8 mouse cellular contexts compared by ENCODE assay signal in genomic region chr2:152413158-152413764, GRCm38 (mm10). TPM values are rescaled to one million over a fixed set of nuclear protein-coding genes. Genes with fewer than 3 reads are reported as not detected.
DNase-seq lines count a peak whose midpoint lies in the region; ATAC-seq lines count a peak whose summit lies in the region.

No protein-coding gene starts in this region.

- WGBS in forebrain, embryonic 16.5 days = under 1% methylated on average over 21 of the region's 21 CpGs
- WGBS in limb, embryonic 10.5 days = 3% methylated on average over 21 of the region's 21 CpGs

- H3K9me3 ChIP-seq in megakaryocyte, embryonic 14.5 days = peaks cover 50% of the 10 kb centered on the region
- peaks cover 3% of the 10 kb centered on the region; the same call in 1 of the 2 replicates for H3K9me3 ChIP-seq in forebrain, embryonic 16.5 days (ENCODE audit: control insufficient read depth, low read length)
- no peaks in the 10 kb centered on the region for H3K9me3 ChIP-seq in limb, embryonic 10.5 days (replicated peaks)

- peaks cover 34% of the 10 kb centered on the region for H3K4me1 ChIP-seq in megakaryocyte, embryonic 14.5 days
- H3K4me1 ChIP-seq in forebrain, embryonic 16.5 days (replicated peaks; ENCODE audit: control insufficient read depth, insufficient read depth, low read length) = peaks cover 42% of the 10 kb centered on the region
- H3K4me1 ChIP-seq in limb, embryonic 10.5 days = peaks cover 49% of the 10 kb centered on the region

- DNase-seq in limb, embryonic 10.5 days (ENCODE audit: low spot score) = no peak
- DNase-seq in gastrocnemius, adult 8-10 months (ENCODE audit: low spot score in 2 of 2) = no peak
- DNase-seq in layer of hippocampus, adult 9-11 months = no peak
- no peak for DNase-seq in cerebellum, postnatal 36 days

- no peak for ATAC-seq in megakaryocyte, adult 5-6 weeks (ENCODE audit: poor library complexity, severe bottlenecking)
- ATAC-seq in forebrain, embryonic 16.5 days = no peak
- peak; percentile 24; the same call in 1 of the 2 replicates for ATAC-seq in monocyte, adult 5-6 weeks (replicated peaks; ENCODE audit: insufficient number of reproducible peaks, low FRiP score, low TSS enrichment, poor library complexity, severe bottlenecking)

- H3K9ac ChIP-seq in forebrain, embryonic 16.5 days (replicated peaks; ENCODE audit: low read depth, low read length) = peak overlapping the region; percentile 94

- peak overlapping the region; percentile 90 for H3K4me2 ChIP-seq in forebrain, embryonic 16.5 days (ENCODE audit: low read length)

- H3K27me3 ChIP-seq in megakaryocyte, embryonic 14.5 days (replicated peaks) = peaks cover 25% of the 10 kb centered on the region
- no peaks in the 10 kb centered on the region for H3K27me3 ChIP-seq in forebrain, embryonic 16.5 days (replicated peaks; ENCODE audit: control insufficient read depth, insufficient read depth, low read length)
- no peaks in the 10 kb centered on the region for H3K27me3 ChIP-seq in limb, embryonic 10.5 days (ENCODE audit: low read depth, poor library complexity, severe bottlenecking)

- peak overlapping the region; percentile 94 for H3K4me3 ChIP-seq in megakaryocyte, embryonic 14.5 days (replicated peaks)
- H3K4me3 ChIP-seq in forebrain, embryonic 16.5 days (replicated peaks; ENCODE audit: low read length) = peak overlapping the region; percentile 92
- H3K4me3 ChIP-seq in limb, embryonic 10.5 days = peak overlapping the region; percentile 93

- H3K36me3 ChIP-seq in megakaryocyte, embryonic 14.5 days (replicated peaks; ENCODE audit: low read length) = peaks cover 17% of the 10 kb centered on the region
- H3K36me3 ChIP-seq in forebrain, embryonic 16.5 days (ENCODE audit: control insufficient read depth, insufficient read depth) = no peaks in the 10 kb centered on the region
- H3K36me3 ChIP-seq in limb, embryonic 10.5 days = peaks cover 5% of the 10 kb centered on the region; the same call in 1 of the 2 replicates

- peak overlapping the region; percentile 96 for H3K27ac ChIP-seq in forebrain, embryonic 16.5 days (ENCODE audit: low read length)
- peak overlapping the region; percentile 99 for H3K27ac ChIP-seq in limb, embryonic 10.5 days

RNA-seq across cellular contexts. Expression of gene Zcchc3, which starts 1.6 kb away (rescaled TPM):
- 3.6 and 7.9 TPM in 2 replicates for polyA plus RNA-seq in megakaryocyte, embryonic 14.5 days (2012; ENCODE audit: insufficient read depth, low replicate concordance)
- total RNA-seq in megakaryocyte, adult 5-6 weeks (2015) = 0.98 and 1.9 TPM in 2 replicates
- 2.1 and 2.6 TPM in 2 replicates for total RNA-seq in megakaryocyte, adult 5-6 weeks (2017)
- polyA plus RNA-seq in forebrain, embryonic 16.5 days (2015; fragmentation: Nextera tagmentation; extraction: Ambion mirVana) = 13.3 and 14.1 TPM in 2 replicates
- polyA plus RNA-seq in limb, embryonic 10.5 days (2016; fragmentation: Nextera tagmentation; extraction: Ambion mirVana) = 64.9 and 67.2 TPM in 2 replicates
- 0.10 to 0.75 TPM in 2 of 3 replicates, not detected in the other for total RNA-seq in monocyte, adult 5-6 weeks (2017)
- total RNA-seq in gastrocnemius, adult 8-10 months (2022) = under 1 TPM; 0.46 to 0.88 (median 0.84) TPM

RNA-seq across cellular contexts. Expression of gene 6820408C15Rik, which starts 2.1 kb away (rescaled TPM):
- polyA plus RNA-seq in megakaryocyte, embryonic 14.5 days (2012; ENCODE audit: insufficient read depth, low replicate concordance) = not detected in 2 replicates
- not detected in 2 replicates for total RNA-seq in megakaryocyte, adult 5-6 weeks (2015)
- not detected in 2 replicates for total RNA-seq in megakaryocyte, adult 5-6 weeks (2017)
- 1.4 and 1.9 TPM in 2 replicates for polyA plus RNA-seq in forebrain, embryonic 16.5 days (2015; fragmentation: Nextera tagmentation; extraction: Ambion mirVana)
- 0.40 and 0.61 TPM in 2 replicates for polyA plus RNA-seq in limb, embryonic 10.5 days (2016; fragmentation: Nextera tagmentation; extraction: Ambion mirVana)
- not detected in 3 replicates for total RNA-seq in monocyte, adult 5-6 weeks (2017)
- total RNA-seq in gastrocnemius, adult 8-10 months (2022) = not detected

RNA-seq across cellular contexts. Expression of gene Sox12, which starts 15.4 kb away (rescaled TPM):
- 7.8 and 11.7 TPM in 2 replicates for polyA plus RNA-seq in megakaryocyte, embryonic 14.5 days (2012; ENCODE audit: insufficient read depth, low replicate concordance)
- total RNA-seq in megakaryocyte, adult 5-6 weeks (2015) = 0.27 and 0.60 TPM in 2 replicates
- total RNA-seq in megakaryocyte, adult 5-6 weeks (2017) = 0.12 and 0.15 TPM in 2 replicates
- polyA plus RNA-seq in forebrain, embryonic 16.5 days (2015; fragmentation: Nextera tagmentation; extraction: Ambion mirVana) = 15.8 and 16.8 TPM in 2 replicates
- 9.9 and 11.8 TPM in 2 replicates for polyA plus RNA-seq in limb, embryonic 10.5 days (2016; fragmentation: Nextera tagmentation; extraction: Ambion mirVana)
- 0.10 to 0.43 TPM in 2 of 3 replicates, not detected in the other for total RNA-seq in monocyte, adult 5-6 weeks (2017)
- total RNA-seq in gastrocnemius, adult 8-10 months (2022) = under 1 TPM; 0.34 to 0.58 (median 0.49) TPM

RNA-seq across cellular contexts. Expression of gene Nrsn2, which starts 36.8 kb away (rescaled TPM):
- polyA plus RNA-seq in megakaryocyte, embryonic 14.5 days (2012; ENCODE audit: insufficient read depth, low replicate concordance) = 1.2 TPM in 1 of 2 replicates, not detected in the other
- not detected in 2 replicates for total RNA-seq in megakaryocyte, adult 5-6 weeks (2015)
- total RNA-seq in megakaryocyte, adult 5-6 weeks (2017) = not detected in 2 replicates
- polyA plus RNA-seq in forebrain, embryonic 16.5 days (2015; fragmentation: Nextera tagmentation; extraction: Ambion mirVana) = 10.5 and 22.6 TPM in 2 replicates
- 0.59 and 1.4 TPM in 2 replicates for polyA plus RNA-seq in limb, embryonic 10.5 days (2016; fragmentation: Nextera tagmentation; extraction: Ambion mirVana)
- not detected in 3 replicates for total RNA-seq in monocyte, adult 5-6 weeks (2017)
- under 1 TPM in 1 of 4 experiments, not detected in 3; 0.22 TPM for total RNA-seq in gastrocnemius, adult 8-10 months (2022)

RNA-seq across cellular contexts. Expression of gene Defb23, which starts 51.2 kb away (rescaled TPM):
- not detected in 2 replicates for polyA plus RNA-seq in megakaryocyte, embryonic 14.5 days (2012; ENCODE audit: insufficient read depth, low replicate concordance)
- not detected in 2 replicates for total RNA-seq in megakaryocyte, adult 5-6 weeks (2015)
- total RNA-seq in megakaryocyte, adult 5-6 weeks (2017) = not detected in 2 replicates
- polyA plus RNA-seq in forebrain, embryonic 16.5 days (2015; fragmentation: Nextera tagmentation; extraction: Ambion mirVana) = not detected in 2 replicates
- not detected in 2 replicates for polyA plus RNA-seq in limb, embryonic 10.5 days (2016; fragmentation: Nextera tagmentation; extraction: Ambion mirVana)
- not detected in 3 replicates for total RNA-seq in monocyte, adult 5-6 weeks (2017)
- not detected for total RNA-seq in gastrocnemius, adult 8-10 months (2022)
